Mouse (Mus musculus) cerebellum, adult 11-12 months (tissue): ENCODE results near the gene Myo15.
"Not testable (repeated sequence)": the region's sequence is repeated elsewhere in the genome, so short reads cannot be mapped to it uniquely, and the experiment has no call there.

ENCODE experiments used
- DNase-seq: peaks from one replicate; pipeline ENCODE4 v3.0.0; 2022

The Myo15 gene

DNA sequence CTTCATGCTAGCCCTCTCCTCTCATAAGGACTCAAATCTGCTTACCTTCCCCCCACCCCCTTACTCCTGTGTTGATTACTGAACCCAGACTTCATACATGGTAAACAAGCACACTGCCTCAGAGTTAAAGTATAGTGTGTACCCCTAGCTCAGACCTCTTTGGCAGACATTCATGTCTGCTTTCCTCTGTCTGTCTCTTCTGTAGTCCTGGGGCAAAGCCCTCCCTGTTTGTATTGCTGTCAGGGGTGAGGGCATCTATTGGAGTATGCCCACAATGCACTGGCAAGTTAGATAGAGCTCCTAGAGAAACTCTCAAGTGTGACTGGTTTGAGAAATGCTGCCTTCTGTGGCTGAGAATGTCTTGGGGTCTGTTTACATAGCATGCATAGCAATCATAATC lies 84.0 kb downstream of the Myo15 start:
- DNase-seq, result no peak

DNA sequence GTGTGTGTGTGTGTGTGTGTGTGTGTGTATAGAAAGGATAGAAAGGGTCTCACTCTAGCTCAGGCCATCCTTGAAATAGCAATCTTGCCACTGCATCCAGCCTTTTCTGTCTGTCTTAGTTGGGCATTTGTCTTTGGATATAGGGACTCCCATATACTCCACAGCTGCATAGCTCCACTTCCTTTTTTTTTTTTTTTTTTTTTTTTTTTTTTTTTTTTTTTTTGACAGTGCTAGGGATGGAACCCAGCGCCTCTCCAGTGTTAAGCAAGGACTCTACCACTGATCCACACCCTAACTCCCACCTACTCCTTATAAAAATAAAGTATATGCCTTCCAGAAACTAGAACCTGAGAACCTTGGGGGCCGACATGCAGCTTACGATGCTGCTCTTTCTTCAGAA lies 88.5 kb downstream of the Myo15 start:
- DNase-seq, result no peak

DNA sequence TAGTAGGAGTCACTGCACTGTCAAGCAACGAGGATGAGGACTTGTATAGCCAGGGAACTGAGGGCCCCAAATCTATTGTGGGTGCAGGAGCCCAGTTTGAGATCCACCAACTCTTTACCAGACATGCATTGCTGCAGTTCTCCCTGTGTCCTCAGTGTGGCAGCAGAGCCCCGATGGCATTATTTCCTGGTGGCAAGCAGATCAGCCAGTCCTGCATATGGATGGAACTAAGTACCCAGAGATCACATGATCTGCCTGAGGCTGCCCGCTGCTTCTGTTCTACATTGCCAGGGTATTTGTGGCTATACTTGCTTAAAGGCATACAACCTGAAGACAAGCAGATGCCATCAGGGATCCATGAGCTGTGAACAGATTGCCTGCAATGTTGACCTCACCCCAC lies 90.2 kb downstream of the Myo15 start:
- DNase-seq, result peak; percentile 71

DNA sequence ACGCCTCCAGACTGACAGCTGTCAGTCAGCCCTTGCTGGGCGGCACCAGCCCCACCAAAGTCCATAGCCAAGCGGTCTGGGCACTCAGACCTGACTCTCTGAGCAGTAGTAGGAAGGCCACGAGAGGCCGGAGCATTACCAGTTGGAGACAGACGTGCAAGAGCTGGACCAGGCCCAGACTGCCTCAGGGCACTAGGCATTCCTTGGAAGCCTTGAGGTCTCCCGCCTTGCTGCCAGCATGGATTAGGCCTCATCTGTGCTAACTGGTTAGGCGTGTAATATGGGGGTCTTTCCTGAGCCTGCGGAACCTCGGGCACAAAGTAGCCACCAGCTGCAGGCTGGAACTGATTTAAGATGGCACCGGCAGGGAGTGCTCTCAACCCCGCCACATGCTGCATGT lies 104.9 kb downstream of the Myo15 start:
- DNase-seq, result not testable (repeated sequence)
